Mouse (Mus musculus) megakaryocyte, adult 5-6 weeks (primary cell): ENCODE results near the gene Twsg1. TPM values are rescaled to one million over a fixed set of nuclear protein-coding genes. Genes with fewer than 3 reads are reported as not detected.
"Not testable (repeated sequence)": the region's sequence is repeated elsewhere in the genome, so short reads cannot be mapped to it uniquely, and the experiment has no call there.

Experiments
- ATAC-seq: 2 replicates; pipeline ENCODE4 v1.8.0; 2016; ENCODE audit warnings: mild to moderate bottlenecking, inconsistent platforms; ENCODE audit not compliant: poor library complexity, severe bottlenecking
- total RNA-seq, 2 experiments: library from RNA; stranded (forward) in 1 of 2; stranded (reverse) in 1 of 2; fragments of 153-499, 151-499 nt in 1 of 2; fragments of 221-1000, 200-1000 nt in 1 of 2; gene quantifications; 2 replicates each; pipeline versions ENCODE4 v1.2.3 to v1.2.4; 2015 to 2017

The Twsg1 gene
- total RNA-seq (2015) (6.5 and 7.3 TPM in 2 replicates), total RNA-seq (2017) (4.1 and 5.2 TPM in 2 replicates)

DNA sequence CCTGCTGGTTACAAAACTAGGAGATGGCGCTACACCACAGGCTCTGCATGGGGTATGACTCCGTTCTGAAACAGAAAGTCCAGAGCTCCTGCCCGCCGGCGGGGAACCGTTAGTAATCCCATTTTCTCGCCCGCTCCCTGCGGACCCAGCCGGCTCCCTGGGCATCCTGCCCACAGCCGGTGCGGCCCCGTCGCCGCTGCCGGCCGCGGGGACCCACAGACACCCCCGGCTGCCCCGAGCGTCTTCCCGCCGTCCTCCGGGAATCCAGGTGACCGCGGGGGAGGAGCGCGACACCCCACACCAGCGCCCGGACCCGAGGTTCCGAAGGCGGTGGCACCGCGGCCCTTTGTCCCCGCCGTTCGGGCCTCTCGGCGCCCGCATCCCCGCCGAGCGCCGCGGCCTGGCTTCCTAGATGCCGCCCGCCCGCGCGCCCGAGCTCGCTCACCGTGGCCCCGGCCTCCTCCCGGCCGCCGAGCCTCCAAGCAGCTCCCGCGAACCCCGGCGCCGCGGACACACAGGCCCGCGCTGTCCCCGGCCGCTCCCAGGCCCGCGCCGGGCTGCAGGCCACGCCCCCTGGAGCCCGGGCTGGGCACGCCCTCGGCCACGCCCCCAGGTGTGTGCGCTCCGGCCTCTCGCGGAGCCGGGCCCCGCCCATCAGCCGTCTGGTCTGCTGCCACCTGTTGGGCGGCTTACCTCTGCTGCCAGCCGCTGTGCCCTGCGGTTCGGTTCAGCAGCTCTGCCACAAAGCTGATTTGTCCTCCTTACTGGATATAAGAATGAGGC, at the start of gene Twsg1:
TSS of gene Twsg1 (minus strand) at position 605 of the 783 bp plus-strand sequence.
- peak; percentile 98 for ATAC-seq

DNA sequence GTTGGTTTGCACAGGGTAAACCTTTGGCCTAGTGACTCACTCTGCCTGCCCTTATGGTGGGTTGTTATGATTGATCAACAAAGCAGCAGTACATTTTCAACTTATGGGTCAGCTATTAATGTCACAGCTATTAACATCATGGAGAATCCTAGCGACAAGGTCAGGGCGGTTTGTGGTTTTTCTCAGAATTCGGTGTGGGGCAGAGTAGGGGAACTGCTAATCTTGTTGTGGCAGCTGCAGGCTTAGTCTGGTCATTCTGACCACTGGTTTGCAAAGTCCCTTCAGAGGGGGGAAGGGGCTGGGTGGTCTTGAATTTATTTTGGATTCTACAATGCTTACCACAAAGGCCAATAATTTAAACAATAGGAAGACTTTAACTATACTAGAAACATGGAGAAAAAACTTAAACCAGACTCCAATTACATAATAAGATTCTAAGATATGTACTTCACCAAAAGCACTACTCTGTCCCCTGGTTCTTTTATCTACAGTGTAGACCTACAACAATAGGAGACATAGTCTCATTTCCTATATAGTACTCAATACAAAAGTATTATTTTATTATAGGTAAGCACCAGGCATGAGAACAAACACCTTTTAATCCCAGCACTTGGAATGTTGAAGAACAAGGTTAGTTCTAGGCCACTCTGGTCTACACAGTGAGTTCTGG, 37.3 kb upstream of the Twsg1 start:
- no peak for ATAC-seq

DNA sequence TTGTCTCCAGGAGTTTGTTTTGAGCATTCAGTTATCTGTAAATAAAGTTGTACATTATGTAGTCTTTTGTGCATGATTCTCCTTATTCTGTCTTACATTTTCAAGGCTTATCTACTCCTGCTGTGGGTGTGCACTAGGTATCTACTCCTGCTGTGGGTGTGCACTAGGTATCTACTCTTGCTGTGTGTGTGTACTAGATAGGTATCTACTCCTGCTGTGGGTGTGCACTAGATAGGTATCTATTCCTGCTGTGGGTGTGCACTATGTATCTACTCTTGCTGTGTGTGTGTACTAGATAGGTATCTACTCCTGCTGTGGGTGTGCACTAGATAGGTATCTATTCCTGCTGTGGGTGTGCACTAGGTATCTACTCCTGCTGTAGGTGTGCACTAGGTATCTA, 25.7 kb upstream of the Twsg1 start:
- ATAC-seq: not testable (repeated sequence)

DNA sequence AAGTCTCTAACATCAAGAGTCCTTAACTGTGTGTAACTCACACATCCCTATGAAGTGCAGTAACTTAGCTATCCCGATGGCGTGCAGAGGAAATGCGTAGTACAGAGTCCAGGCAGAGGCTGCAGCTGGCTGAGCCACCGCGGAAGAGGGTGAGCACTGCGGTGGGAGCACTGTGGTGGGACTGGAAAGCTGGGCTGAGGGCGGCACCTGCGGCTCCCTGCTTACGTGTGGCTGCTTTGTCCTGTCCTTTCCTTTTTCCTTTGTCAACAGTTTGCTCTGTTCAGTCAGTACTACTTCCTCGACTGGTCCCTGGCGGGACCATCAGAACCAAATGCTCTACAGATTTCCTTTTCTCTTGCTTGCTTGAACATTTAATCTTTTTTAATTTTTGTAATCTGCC, 16.7 kb upstream of the Twsg1 start:
- ATAC-seq: no peak

DNA sequence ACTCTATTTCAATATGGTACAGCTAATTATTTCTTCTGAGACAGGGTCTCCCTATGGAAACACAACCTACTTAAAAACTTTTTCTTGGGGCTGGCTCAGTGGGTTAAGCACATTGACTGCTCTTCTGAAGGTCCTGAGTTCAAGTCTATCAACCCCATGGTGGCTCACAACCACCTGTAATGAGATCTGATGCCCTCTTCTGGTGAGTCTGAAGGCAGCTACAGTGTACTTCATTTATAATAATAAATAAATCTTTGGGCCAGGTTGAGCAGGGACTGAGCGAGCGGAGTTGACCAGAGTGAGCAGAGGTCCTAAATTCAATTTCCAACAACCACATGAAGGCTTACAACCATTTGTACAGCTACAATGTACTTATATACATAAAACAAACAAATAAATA, 11.2 kb upstream of the Twsg1 start:
- ATAC-seq: no peak

DNA sequence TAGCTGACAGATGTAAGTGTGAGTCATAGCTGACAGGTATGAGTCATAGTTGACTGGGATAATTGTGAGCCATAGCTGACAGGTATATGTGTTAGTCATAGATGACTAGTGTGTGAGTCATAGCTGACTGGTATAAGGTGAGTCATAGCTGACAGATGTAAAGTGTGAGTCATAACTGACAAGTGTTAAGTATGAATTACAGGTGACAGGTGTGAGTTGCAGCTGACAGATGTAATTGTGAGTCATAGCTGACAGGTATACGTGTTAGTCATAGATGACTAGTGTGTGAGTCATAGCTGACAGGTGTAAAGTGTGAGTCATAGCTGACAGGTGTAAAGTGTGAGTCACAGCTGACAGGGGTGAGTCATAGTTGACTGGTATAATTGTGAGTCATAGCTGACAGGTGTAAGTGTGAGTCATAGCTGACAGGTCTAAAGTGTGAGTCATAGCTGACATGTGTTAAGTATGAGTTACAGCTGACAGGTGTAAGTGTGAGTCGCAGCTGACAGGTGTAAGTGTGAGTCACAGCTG, 10.6 kb upstream of the Twsg1 start:
- peak; percentile 47 for ATAC-seq

DNA sequence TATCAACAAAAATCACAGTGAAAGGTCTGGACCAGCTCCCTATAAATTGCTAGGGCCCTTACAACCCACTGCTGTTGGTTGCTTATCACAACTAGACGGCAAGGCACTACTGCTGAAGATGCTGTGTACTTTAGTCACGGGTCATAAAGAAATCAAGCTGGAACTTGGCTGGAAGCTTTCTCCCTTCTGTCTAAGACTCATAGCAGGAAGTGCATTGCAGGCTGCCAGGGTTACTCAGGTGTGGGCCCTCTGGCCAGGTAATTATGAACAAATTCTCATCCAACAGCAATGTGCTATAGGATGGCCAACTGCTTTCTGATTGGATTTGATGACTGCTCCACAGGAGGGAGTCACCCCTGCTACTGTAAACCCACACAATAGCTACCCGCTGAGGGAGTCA, 8.0 kb upstream of the Twsg1 start:
- no peak for ATAC-seq

DNA sequence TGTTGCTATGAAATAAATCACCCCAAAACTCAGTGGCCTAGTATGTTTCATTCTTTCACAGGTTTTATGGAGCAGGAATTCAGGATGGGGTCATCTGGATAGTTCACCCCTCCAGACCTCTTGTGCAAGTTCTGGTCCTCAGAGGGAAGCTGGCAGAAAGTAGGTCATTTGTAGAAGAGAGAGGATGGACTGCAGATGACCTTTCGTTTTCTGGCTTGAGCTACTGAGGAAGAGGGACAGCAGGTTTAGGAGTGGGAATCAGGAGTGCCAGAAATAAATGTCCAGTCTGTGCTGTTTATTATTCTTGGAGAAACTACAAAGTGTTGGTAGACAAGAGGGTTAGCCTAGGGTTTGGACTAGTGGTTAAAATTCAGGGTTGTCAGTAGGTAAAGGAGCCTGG, 7.3 kb upstream of the Twsg1 start:
- no peak for ATAC-seq

DNA sequence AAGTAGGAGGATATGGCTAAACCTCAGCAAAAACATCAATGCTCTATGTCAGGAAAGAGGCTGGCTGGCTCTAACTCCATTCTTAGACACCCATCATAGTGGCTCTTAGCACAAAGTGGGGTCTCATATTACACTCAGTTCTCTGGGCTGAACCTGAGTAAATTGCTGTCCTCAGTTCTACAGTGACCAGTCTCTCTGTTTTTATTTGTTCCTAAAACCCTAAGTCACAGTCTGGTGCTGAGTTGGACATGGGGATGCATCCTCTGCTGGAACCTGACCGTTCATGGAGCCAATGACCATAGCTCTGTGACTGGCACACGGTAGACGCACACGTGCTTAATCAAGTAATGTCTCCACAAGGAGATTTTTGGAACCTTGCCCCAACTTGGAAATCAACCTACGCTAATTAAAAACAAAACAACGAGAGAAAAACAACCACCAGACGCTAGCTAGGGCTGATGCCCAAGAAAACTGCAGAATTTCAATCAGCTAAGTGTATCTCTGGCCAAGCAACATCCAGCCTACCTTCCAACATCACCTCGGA, 6.8 kb upstream of the Twsg1 start:
- no peak for ATAC-seq

DNA sequence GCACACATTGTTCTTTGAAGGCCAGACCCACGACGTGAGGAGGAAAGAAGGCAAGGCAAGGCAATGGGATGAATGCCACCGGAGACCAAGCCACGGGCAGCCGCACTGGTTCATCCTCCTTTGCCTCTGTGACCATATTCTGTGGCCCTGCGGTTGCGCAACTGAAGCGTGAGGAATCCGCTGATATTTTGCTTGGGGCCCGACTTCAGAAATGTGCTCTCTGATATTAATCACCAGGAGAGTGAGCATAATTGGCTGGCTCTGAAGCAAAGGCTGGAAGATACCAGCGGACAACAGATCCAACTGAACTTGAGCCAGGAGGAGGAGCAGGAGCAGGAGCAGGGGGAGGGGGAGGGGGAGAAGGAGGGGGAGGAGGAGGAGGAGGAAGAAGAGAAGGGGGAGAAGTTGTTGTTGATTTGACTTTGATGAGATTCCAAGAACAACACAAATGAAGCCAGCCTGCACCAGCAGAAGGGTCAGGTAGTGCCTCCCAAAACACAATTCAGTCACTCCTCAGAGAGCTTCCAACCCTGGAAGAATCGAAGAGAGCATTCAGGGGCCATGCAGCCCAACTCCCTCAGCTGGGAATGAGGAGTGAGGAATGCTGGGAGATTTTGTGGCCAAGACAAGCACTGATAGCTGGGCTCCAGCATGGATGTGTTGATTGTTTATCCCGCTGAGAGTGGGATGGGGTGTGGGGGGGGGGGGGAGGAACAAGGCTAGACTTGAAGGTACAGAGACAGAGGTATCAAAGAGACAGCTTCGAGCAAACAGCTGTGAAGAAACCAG, 6.2 kb upstream of the Twsg1 start:
- ATAC-seq: no peak

DNA sequence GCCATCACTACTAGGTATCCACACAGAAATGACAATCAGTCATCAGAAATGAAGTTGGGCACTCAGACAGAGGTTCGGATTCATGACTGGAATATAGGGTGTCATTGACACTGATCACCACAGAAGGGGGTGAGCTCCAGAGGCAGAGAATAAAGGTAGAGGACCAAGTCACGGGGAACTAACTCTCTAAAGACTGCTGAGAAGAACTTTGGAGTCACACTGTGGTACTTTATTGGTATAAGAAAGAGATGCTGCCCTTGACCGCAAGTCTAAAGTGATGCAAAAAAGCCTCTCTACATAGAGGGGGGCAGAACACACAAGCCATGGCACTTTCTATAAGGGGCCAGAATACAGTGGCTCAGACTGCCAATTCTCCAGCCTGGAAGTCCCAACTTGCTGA, 5.1 kb upstream of the Twsg1 start:
- no peak for ATAC-seq

DNA sequence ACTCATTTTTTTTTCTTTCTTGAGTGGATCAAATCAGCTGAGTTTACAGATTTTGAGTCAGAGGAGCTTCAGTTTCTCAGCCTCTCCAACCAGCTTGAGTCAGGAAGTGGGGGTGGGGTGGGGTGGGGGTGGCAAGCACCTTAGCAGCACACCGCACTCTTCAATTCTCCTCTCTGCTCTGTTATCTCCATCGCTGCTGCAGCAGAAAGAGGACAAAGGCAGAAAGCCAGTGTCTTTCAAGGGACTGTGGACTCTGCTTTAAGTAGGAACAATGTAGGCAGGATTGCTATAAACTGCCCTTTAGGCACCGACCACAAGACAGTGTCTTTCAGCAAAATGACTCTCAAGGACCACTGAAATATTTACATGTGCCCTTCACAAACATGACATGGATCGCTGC, 2.9 kb upstream of the Twsg1 start:
- ATAC-seq: no peak

DNA sequence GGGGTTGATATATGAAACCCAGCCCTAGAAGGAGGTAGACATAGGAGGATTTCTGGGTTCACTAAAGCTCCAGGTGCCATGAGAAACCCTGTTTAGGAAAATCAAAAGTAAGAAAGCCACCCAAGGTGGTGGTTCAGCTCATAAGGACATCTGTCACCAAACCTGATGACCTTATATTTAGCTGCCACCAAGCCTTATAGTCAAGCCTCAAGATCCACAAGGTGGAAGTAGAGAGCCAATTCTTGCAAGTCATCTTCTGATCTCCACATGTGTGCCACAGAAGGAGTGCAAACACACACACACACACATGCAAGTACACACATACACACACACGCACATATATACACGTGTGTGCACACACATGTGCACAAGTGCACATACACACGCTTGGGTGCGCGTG, 1.1 kb upstream of the Twsg1 start:
- ATAC-seq: peak; percentile 41

DNA sequence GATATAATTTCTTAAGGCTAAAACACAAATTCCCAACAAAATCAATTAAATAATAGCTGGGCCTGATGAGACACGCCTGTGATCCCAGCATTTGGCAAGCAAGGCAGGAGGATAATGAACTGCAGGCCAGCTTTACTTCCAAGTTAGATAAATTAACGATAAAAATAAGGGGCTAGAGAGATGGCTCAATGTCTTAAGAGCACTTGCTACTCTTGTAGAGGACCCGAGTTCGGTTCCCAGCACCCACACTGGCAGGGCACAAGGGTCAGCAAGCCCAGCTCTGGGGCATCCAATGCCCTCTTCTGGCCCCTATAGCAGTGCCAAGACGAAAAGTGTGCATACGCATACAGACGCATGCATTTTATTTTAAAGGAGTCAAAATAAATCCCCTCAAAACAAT, 843 bp downstream of the Twsg1 start:
- no peak for ATAC-seq

DNA sequence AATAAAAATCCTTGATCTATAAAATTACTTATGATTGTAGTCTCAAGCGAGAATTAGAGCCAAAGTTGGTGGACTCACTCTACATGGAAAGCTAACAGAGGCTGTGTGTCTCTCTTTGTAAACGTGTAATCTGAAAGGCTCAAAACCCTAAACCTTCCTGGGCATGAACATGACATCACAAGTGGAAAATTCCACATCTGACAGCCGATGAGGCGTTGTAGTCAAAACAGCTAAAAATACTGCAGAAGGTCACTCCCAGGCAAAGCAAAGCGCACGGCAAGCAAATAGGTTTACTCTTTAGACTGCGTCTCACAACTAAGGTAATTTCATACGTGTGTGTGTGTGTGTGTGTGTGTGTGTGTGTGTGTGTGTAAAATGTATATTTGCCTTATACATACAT, 3.7 kb downstream of the Twsg1 start:
- ATAC-seq: no peak

DNA sequence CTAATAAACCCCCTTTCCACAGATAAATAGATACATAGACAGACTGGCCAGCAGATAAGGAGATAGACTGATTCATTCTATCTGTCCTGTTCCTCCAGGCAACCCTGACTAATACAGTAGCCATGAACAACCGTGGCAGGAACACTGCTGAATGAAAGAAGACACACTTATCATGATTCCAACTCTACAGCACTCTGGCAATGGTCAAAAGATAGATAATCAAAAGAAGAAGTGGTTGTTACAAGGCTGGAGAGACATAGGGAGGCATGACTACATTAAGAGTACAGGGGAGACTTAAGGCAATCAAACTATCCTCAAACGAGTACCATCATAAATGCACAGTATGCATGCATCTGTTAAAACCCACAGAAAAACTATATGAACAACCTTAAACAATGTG, 5.6 kb downstream of the Twsg1 start:
- ATAC-seq: no peak

DNA sequence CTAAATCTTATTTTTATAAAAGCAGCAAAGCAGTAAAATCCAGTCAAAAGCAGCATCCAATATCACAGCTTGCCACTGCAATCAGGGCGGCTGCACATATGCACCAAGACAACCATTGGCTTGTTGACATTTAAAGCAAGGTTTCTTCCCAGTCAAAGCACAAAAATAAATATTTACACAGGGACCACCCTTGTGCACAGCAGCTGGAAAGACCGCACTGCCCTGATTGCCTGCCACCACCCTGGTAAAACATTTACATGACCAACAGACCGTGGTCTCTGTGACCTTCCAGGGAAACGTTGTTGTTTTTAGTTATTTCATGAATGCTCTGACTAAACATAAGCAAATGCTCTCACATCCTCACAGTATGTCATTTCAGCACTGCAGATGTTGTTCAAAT, 8.6 kb downstream of the Twsg1 start:
- ATAC-seq: no peak

DNA sequence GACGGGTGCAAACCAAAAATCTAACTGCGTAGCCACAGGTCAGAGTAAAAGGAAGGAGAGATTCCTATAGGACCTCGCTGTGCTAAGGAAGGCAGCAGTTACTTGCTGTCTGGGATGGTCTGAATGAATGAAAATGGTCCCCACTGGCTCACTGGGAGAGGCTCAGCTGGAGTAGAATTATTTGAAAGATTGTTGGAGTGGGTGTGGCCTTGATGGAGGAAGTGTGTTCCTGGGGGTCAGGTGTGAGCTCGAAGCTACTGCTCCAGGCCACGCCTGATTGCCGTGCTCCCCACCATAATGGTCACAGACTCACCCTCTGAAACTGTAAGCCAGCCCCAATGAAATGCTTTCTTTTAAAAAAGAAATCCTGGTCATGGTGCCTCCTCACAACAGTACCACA, 9.8 kb downstream of the Twsg1 start:
- no peak for ATAC-seq

DNA sequence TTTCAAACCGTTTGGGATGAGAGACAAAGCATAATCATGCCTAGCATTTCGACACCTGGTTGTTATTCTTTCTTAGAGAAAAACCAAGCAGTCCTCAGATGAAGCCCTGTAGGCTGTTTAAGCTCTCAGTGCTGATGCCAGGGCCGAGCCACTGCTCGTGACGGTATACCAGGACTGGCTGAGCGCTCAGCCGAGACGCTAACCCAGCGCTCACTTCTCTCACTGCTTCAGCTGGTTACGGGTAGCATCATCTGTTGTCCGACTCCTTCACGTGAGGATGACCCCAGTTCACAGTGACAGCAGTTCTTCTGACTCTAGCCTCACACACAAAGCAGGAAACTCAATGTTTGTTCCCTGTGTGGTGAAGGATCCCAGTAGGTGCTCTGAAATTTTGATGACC, 10.8 kb downstream of the Twsg1 start:
- ATAC-seq: no peak

DNA sequence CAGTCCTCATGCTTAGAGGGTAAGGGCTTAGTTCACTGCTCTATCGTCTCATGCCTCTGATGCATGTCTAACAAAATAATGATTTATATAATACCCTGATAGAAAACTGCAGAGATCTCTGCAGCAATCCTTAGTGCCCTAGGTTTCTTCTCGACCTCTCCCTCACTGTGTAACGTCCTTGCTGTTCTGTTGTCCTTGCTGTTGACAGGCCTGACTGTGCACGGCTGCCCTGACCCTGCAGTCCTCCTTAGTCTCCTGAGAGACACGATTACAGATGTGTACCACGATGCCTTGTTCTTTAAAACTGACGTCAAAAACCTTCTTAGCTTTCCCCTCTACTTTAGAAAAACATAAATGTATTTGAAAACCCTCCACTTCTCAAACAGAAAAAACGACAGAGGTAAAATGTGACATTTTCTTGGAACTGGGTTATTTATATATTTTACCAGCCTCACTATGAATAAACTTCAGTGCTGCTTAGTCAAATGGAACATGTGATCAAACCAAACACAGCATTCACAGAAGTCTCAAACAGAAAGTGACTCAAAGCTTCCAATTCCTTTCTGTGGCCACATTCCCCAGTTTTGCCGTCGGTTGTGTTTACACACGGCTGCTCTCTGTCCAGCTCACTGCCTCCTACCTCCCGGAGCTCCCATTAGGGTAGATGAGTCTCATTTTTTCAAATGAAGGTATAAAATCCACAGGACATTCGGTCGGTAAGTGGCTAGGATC, 11.4 kb downstream of the Twsg1 start:
- no peak for ATAC-seq

DNA sequence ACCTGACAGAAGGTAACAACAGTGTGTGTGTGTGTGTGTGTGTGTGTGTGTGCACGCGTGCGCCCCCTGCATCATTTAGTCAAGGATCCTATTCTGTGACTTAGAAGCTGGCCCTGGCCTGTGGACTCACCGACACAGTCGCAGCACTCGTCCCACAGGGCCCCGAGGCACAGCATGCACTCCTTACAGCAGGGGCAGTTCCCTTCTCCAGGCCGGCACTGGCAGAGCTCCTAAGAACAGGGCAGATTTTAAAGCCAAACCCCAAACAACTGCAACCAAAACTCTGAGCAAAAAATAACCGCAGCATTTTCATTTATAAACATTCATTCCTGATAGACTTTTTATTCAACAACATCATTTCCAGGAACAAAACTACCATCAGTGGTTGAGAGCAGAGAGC, 13.4 kb downstream of the Twsg1 start:
- ATAC-seq: no peak
